Mouse (Mus musculus) ES-E14 (cell line): Measurements from ENCODE around the gene Myo16.

ENCODE experiments used
- MAFK ChIP-seq: IDR thresholded peaks from 2 replicates; pipeline ENCODE4 v1.6.1; 2014; ENCODE audit warnings: mild to moderate bottlenecking, low read depth, low read length, inconsistent platforms; ENCODE audit not compliant: insufficient read depth
- ZC3H11A ChIP-seq: IDR thresholded peaks from 2 replicates; pipeline ENCODE4 v1.6.1; 2012; ENCODE audit warnings: low read depth, mild to moderate bottlenecking, inconsistent platforms, low read length, borderline replicate concordance

DNA sequence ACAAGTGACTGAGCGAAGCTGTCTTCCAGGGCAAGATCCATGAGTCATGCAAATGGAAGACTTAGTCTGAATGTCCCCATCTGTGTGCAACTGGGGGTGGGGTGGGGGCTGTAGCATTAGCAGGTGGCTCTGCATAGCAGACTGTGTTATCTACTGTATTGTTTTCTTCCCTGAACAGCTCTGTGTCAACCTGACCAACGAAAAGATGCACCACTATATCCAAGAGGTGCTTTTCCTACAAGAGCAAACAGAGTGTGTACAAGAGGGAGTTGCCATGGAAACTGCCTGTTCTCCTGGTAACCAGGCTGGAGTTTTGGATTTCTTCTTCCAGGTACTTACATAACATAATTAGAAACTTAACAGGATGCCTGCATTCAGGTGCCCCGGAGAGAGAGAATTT is 320.7 kb downstream of the Myo16 start:
- no peak for TF ChIP-seq MAFK
- no peak for TF ChIP-seq ZC3H11A
